8 mouse cellular contexts compared by ENCODE assay signal in the genomic region with DNA sequence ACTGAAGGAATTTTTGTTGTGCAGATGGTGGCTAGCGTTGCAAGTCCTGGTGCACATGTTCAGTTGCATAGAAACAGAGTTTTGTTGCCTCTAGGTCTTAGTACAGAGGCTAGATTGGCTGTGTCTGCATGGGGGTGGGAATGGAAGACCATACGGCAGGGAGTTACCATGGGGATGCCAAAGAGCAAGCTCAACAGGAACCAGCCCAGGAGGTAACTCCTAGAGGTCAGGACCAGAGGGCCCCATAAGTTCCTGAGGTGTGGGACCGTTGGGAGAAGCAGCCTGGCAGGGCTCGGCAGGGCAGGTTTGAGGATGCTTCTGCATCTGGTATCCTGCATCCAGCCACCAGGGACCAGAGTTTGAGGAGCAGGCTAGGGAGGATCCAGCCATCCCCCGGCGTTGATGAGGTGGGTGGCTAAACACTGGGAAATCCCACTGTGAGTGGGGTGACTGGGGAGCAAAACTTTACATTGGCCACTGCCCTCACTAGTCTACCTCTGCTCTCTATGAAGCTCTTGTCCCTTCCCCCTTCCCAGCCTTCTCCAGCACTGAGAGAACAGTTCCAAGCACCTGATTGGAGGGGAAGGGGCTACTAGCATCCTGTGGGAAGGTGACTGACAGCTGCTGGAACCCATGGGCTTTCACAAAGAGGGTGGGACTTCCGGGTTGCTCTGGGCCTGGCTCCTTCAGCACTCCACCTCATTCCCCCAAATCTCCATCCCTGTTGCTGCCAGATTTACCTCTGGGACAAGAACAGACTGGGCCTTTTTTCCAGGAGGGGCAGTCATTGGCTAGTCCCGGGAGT. TPM values are rescaled to one million over a fixed set of nuclear protein-coding genes. Genes with fewer than 3 reads are reported as not detected.
DNase-seq lines count a peak whose midpoint lies in the region; ATAC-seq and TF ChIP-seq lines count a peak whose summit lies in the region.

No protein-coding gene starts in this region.

- no peak for TF ChIP-seq POLR2A in kidney, adult 2 months (IDR thresholded peaks at IDR 0.05; ENCODE audit: low read depth, low read length)
- no peak for TF ChIP-seq POLR2A in brain, embryonic 14.5 days (IDR thresholded peaks at IDR 0.05; ENCODE audit: borderline replicate concordance, extremely low read depth, insufficient read depth, insufficient read length, poor library complexity, severe bottlenecking)

- no peak for TF ChIP-seq CTCF in kidney, adult 2 months (conservative IDR thresholded peaks at IDR 0.05; ENCODE audit: insufficient read depth, insufficient read length, low read depth, low read length)
- no peak for TF ChIP-seq CTCF in brain, embryonic 14.5 days (IDR thresholded peaks at IDR 0.05; ENCODE audit: borderline replicate concordance, extremely low read depth, insufficient read depth, insufficient read length)
- peak; percentile 27 for TF ChIP-seq CTCF in layer of hippocampus, adult 2 months (conservative IDR thresholded peaks at IDR 0.05)

- H3K36me3 ChIP-seq in kidney, adult 2 months (ENCODE audit: control insufficient read depth, insufficient read depth, low read length): no peaks in the 10 kb centered on the region
- H3K36me3 ChIP-seq in stomach, embryonic 15.5 days: 0 out of 2 replicates have a peak, but pooled peaks cover 10% of the 10 kb centered on the region

- H3K4me1 ChIP-seq in kidney, adult 2 months (ENCODE audit: control insufficient read depth, insufficient read depth, low read length): peaks cover 15% of the 10 kb centered on the region
- H3K4me1 ChIP-seq in stomach, embryonic 15.5 days: peaks cover 23% of the 10 kb centered on the region

- DNase-seq in kidney, adult 2 months: peak; percentile 34
- DNase-seq in kidney, adult 11 months: no peak
- DNase-seq in brain, embryonic 14.5 days (ENCODE audit: low read depth): peak; percentile 95
- peak; percentile 42 to 46 for DNase-seq in frontal cortex, postnatal 36 days (ENCODE audit: low spot score in 2 of 2)
- DNase-seq in layer of hippocampus, adult 2 months (ENCODE audit: low spot score in 2 of 2): peak; percentile 59 to 76
- DNase-seq in lung, postnatal 4 days: peak; percentile 34 to 58
- no peak for DNase-seq in spleen, postnatal 14 days (ENCODE audit: low spot score in 2 of 2)

- 10% methylated on average over 8 of the region's 8 CpGs for WGBS in kidney, adult 2 months
- WGBS in stomach, embryonic 15.5 days: 7% methylated on average over 8 of the region's 8 CpGs

- H3K27me3 ChIP-seq in kidney, adult 2 months (replicated peaks; ENCODE audit: control insufficient read depth, insufficient read depth, low read length): no peaks in the 10 kb centered on the region
- no peaks in the 10 kb centered on the region for H3K27me3 ChIP-seq in stomach, embryonic 15.5 days (replicated peaks)

- H3K27ac ChIP-seq in kidney, adult 2 months (ENCODE audit: insufficient read depth, low read depth, low read length): no peak overlapping the region
- peak overlapping the region; percentile 88 for H3K27ac ChIP-seq in layer of hippocampus, adult 2 months
- H3K27ac ChIP-seq in stomach, embryonic 15.5 days: no peak overlapping the region

- H3K9me3 ChIP-seq in stomach, embryonic 15.5 days: no peaks in the 10 kb centered on the region

- peak overlapping the region; percentile 1; the same call in 1 of the 2 replicates for H3K9ac ChIP-seq in stomach, embryonic 15.5 days

- no peak for ATAC-seq in stomach, embryonic 15.5 days (ENCODE audit: insufficient read depth, low FRiP score, low read depth)

- H3K4me2 ChIP-seq in stomach, embryonic 15.5 days: peak overlapping the region; percentile 91

- H3K4me3 ChIP-seq in kidney, adult 2 months (ENCODE audit: insufficient read depth, low read depth, low read length): no peak overlapping the region
- H3K4me3 ChIP-seq in layer of hippocampus, adult 2 months: peak overlapping the region; percentile 82
- peak overlapping the region; percentile 84 for H3K4me3 ChIP-seq in stomach, embryonic 15.5 days (replicated peaks)

RNA-seq across cellular contexts. Expression of a gene that starts 1.5 kb away (rescaled TPM):
- 29.1 and 33.5 TPM in 2 replicates for polyA plus RNA-seq in kidney, adult 2 months (2012; rRNA removed)
- 119 and 129 TPM in 2 replicates for polyA plus RNA-seq in brain, embryonic 14.5 days (2012; rRNA removed)
- total RNA-seq in layer of hippocampus, adult 2 months (2021): 100 to 1,000 TPM; 122 to 135 TPM
- 99.9 and 103 TPM in 2 replicates for polyA plus RNA-seq in stomach, embryonic 15.5 days (2015; fragmentation: Nextera tagmentation; extraction: Ambion mirVana)

RNA-seq across cellular contexts. Expression of a gene that starts 6.2 kb away (rescaled TPM):
- 75.6 and 90.3 TPM in 2 replicates for polyA plus RNA-seq in kidney, adult 2 months (2012; rRNA removed)
- 110 and 135 TPM in 2 replicates for polyA plus RNA-seq in brain, embryonic 14.5 days (2012; rRNA removed)
- total RNA-seq in layer of hippocampus, adult 2 months (2021): 10 to 100 TPM; 82.9 to 89.3 TPM
- polyA plus RNA-seq in stomach, embryonic 15.5 days (2015; fragmentation: Nextera tagmentation; extraction: Ambion mirVana): 32.8 and 36.0 TPM in 2 replicates

RNA-seq across cellular contexts. Expression of a gene that starts 28.6 kb away (rescaled TPM):
- polyA plus RNA-seq in kidney, adult 2 months (2012; rRNA removed): 14.4 and 23.3 TPM in 2 replicates
- 0.11 and 0.16 TPM in 2 replicates for polyA plus RNA-seq in brain, embryonic 14.5 days (2012; rRNA removed)
- 10 to 100 TPM in 1 of 2 experiments, 1 to 10 TPM in 1; 7.5 to 10.1 TPM for total RNA-seq in layer of hippocampus, adult 2 months (2021)
- polyA plus RNA-seq in stomach, embryonic 15.5 days (2015; fragmentation: Nextera tagmentation; extraction: Ambion mirVana): 0.36 TPM in 2 replicates

RNA-seq across cellular contexts. Expression of a gene that starts 36.4 kb away (rescaled TPM):
- 8.4 and 10.1 TPM in 2 replicates for polyA plus RNA-seq in kidney, adult 2 months (2012; rRNA removed)
- 0.43 and 0.67 TPM in 2 replicates for polyA plus RNA-seq in brain, embryonic 14.5 days (2012; rRNA removed)
- total RNA-seq in layer of hippocampus, adult 2 months (2021): under 1 TPM; 0.54 to 0.76 TPM
- 0.42 and 0.59 TPM in 2 replicates for polyA plus RNA-seq in stomach, embryonic 15.5 days (2015; fragmentation: Nextera tagmentation; extraction: Ambion mirVana)

RNA-seq across cellular contexts. Expression of a gene that starts 40.7 kb away (rescaled TPM):
- polyA plus RNA-seq in kidney, adult 2 months (2012; rRNA removed): 1.0 and 1.2 TPM in 2 replicates
- 9.7 and 11.3 TPM in 2 replicates for polyA plus RNA-seq in brain, embryonic 14.5 days (2012; rRNA removed)
- 1 to 10 TPM; 2.7 to 3.3 TPM for total RNA-seq in layer of hippocampus, adult 2 months (2021)
- polyA plus RNA-seq in stomach, embryonic 15.5 days (2015; fragmentation: Nextera tagmentation; extraction: Ambion mirVana): 21.7 and 22.4 TPM in 2 replicates

Comparison
In these comparisons a context has a peak if more than half of its experiments do, and no peak if none do; other contexts are left out.
1. DNase-seq: peak in kidney, adult 2 months (single experiment), brain, embryonic 14.5 days (single experiment), frontal cortex, postnatal 36 days (2 of 2), layer of hippocampus, adult 2 months (2 of 2) and lung, postnatal 4 days (2 of 2); none in kidney, adult 11 months (single experiment) and spleen, postnatal 14 days (0 of 2).
2. RNA of a gene that starts 28.6 kb away (polyA plus RNA-seq): 14.4 to 23.3 TPM in kidney, adult 2 months; 0.36 TPM in stomach, embryonic 15.5 days and 0.11 to 0.16 TPM in brain, embryonic 14.5 days; every median in the first group is over 10 times any median in the second.